Mouse (Mus musculus): ENCODE measurements around the gene Golm1. TPM values are rescaled to one million over a fixed set of nuclear protein-coding genes. Genes with fewer than 3 reads are reported as not detected.

The Golm1 gene
- 7.7 TPM for polyA plus RNA-seq (2014; fragmentation: Illumina TruSeq; extraction: RNeasy Lipid Tissue Mini Kit (QIAGEN cat#74804); ENCODE audit: low read depth, low replicate concordance)

DNA sequence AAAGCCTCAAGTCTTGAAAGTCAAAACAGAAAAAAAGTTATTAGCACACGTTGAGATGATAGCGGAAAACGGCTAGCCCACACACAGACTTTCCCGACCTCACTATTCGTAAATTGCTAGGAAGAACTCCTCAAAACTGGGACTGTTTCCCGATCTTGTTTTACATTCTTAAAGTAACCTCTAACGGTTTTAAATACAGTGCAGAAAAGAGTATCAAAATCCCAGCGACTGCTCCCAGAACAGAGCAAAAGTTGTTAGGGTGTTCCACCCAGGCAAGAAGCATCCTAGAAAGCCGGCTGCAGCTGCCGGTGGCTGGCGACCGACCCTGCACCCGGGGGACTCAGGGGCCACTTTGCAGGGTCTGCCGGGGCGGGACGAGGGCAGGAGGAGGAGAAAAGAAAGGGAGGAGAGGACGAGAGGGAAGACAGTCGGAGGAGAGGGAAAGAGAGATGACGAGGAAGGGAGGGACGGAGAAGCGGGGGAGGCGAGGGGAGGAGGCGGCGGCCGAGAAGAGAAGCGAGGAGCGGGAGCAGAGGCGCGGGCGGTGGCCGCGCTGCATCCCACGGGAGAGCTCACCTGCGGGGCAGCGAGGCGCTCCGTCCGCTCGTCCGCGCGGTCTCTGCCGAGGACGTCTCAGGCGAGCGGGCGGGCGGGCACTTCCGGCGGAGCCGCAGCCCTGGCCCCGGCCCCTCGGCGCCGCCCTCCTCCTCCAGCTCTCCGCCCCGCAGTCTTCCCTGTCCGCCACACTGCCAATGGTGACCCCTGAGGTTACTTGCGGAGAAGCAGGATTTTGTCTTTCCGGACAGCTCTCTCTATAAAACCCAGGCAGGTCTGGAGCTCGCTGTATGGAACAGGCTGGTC, at the start of gene Golm1:
Golm1 (minus strand) TSS at position 661 of the 861 bp plus-strand sequence.

DNA sequence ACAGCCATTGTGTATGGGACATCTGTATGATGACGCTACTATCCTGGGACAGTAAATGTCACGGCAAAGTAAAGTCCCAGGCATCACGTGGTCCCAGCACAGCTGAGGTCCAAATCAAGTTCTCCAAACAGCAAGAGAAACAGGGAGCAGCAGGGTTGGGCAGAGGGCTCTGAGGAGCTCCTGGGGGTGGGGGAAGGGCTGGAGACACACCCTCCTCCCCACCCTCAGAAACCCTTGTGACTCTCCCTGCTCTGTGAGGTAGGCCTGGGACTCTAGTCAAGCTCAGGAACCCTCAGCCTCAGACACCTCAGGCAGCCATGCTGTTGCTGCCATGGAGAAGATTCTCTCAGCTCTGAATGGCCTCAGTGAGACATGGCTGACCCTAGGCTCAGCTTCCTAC, 36.4 kb upstream of the Golm1 start, which contains the start of gene Spata31d1b:
Spata31d1b (plus strand) TSS at position 301 of the 400 bp plus-strand sequence.

DNA sequence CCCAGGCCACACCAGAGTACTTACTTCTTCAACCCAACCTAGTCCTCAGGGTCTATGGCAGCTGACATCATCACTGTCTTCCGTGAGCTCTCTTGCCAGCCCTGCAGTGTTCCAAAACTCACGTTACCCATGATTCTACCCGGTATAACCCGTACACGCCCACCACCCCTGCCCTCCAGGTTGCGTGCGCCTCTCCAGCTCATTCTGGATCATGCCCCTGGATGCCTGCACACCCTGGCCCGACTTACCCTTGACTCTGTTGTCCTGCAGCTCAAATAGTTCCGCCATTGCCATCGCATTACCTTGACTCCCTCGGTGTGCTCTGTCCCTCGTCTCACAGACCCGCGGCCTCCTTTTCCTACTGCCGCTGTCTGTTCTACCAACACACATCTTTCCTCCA, 34.6 kb upstream of the Golm1 start, which contains the start of gene Spata31d1a:
Spata31d1a (minus strand) TSS at position 101 of the 400 bp plus-strand sequence.

DNA sequence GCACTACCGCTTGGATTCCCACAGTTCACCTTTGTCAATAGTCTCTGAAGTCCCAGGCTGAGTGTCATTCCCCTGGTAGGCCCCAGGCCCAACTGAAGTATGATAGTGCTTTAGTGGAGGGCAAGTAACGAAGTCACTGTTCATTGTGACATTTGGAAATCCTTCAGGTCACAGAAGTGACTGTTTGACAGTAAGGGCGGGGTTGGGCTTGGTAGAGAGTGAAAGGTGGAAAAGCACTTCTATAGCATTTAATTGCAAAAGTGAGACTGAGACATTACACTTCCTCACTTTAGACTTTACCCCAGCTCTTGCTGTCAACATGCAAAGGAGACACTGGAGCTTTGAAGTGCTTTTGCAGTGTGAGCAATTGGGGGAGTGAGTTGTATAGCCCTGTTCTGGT, 18.4 kb upstream of the Golm1 start, which contains the start of gene 4921517D22Rik:
4921517D22Rik (minus strand) TSS at position 101 of the 400 bp plus-strand sequence.

DNA sequence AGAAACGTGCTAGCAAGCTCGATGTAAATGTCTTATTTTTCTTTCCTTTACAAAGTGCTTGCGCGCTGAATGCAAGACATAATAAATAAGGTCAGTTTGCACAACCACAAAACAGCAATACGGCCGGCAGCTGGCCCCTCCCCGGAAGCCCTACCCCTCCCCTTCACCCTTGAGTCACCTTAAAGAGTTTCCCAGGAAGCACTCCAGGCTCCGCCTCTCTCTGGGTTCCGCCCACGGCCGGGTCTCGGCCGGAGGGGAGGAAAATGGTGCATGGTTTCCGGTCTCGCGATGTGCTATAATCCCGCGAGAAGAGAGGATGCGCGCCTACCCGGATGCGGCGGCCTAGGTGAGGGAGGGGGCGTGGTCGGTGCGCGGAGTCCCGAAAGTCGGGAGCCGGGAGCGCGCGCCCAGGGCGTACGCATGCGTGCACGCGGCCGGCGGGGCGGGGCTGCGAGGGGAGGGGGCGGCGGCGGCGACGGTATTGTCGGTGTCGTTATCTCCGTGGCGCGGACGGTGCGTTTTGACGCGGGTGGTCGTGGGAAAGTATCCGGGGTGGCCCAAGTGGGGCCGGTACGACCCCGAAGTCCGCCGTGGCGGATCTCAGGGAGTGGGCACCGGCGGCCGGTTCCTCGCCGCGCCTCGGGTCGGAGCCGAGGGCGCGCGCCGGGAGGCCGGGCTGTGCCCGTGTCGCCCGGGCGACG, 90.5 kb downstream of the Golm1 start, which contains the start of the genes Agtpbp1 and Naa35:
Agtpbp1 (minus strand) TSS at position 281 of the 701 bp plus-strand sequence.
Naa35 (plus strand) TSS at position 313 of the 701 bp plus-strand sequence.

Other genes with a start within 250 kb of the Golm1 start
- gene Agtpbp1, start 90.6 kb downstream of the Golm1 start, polyA plus RNA-seq (2014; fragmentation: Illumina TruSeq; extraction: RNeasy Lipid Tissue Mini Kit (QIAGEN cat#74804); ENCODE audit: low read depth, low replicate concordance): 53.8 TPM
- gene Naa35, start 90.6 kb downstream of the Golm1 start, polyA plus RNA-seq (2014; fragmentation: Illumina TruSeq; extraction: RNeasy Lipid Tissue Mini Kit (QIAGEN cat#74804); ENCODE audit: low read depth, low replicate concordance): 151 TPM
- gene 4921517D22Rik, start 18.3 kb upstream of the Golm1 start, polyA plus RNA-seq (2014; fragmentation: Illumina TruSeq; extraction: RNeasy Lipid Tissue Mini Kit (QIAGEN cat#74804); ENCODE audit: low read depth, low replicate concordance): not detected
- gene Spata31d1a, start 34.5 kb upstream of the Golm1 start, polyA plus RNA-seq (2014; fragmentation: Illumina TruSeq; extraction: RNeasy Lipid Tissue Mini Kit (QIAGEN cat#74804); ENCODE audit: low read depth, low replicate concordance): not detected
- not detected for gene Spata31d1b, start 36.5 kb upstream of the Golm1 start, polyA plus RNA-seq (2014; fragmentation: Illumina TruSeq; extraction: RNeasy Lipid Tissue Mini Kit (QIAGEN cat#74804); ENCODE audit: low read depth, low replicate concordance)
- not detected for gene Spata31d1d, start 55.9 kb upstream of the Golm1 start, polyA plus RNA-seq (2014; fragmentation: Illumina TruSeq; extraction: RNeasy Lipid Tissue Mini Kit (QIAGEN cat#74804); ENCODE audit: low read depth, low replicate concordance)
- gene 1700014D04Rik, start 70.9 kb upstream of the Golm1 start, polyA plus RNA-seq (2014; fragmentation: Illumina TruSeq; extraction: RNeasy Lipid Tissue Mini Kit (QIAGEN cat#74804); ENCODE audit: low read depth, low replicate concordance): not detected
- 121 TPM for gene Isca1, start 94.0 kb upstream of the Golm1 start, polyA plus RNA-seq (2014; fragmentation: Illumina TruSeq; extraction: RNeasy Lipid Tissue Mini Kit (QIAGEN cat#74804); ENCODE audit: low read depth, low replicate concordance)
- not detected for gene Gm49354, start 106.4 kb upstream of the Golm1 start, polyA plus RNA-seq (2014; fragmentation: Illumina TruSeq; extraction: RNeasy Lipid Tissue Mini Kit (QIAGEN cat#74804); ENCODE audit: low read depth, low replicate concordance)
- gene Tut7, start 147.3 kb upstream of the Golm1 start, polyA plus RNA-seq (2014; fragmentation: Illumina TruSeq; extraction: RNeasy Lipid Tissue Mini Kit (QIAGEN cat#74804); ENCODE audit: low read depth, low replicate concordance): 181 TPM

Measured in adrenal gland, adult 10 weeks (tissue).